ENCODE assay signal across 17 mouse cellular contexts in the genomic region with DNA sequence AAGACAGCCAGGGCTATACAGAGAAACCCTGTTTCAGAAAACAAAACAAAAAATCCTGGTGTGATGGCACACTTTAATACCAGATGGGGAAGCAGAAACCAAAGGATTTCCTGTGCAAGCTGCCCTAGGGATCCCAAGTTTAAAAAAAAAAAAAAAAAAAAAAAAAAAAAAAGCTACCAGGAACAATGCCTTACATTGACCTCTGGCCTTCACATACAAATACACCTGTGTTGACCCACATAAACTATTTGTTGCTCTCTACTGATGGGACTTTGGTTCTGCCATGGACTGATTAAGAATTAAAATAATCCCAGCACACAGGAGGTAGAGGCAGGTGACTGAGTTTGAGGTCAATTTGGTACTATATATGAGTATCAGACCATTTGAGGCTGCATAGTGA.
"Had no signal": no experiment of that assay in that cellular context is flagged by ENCODE, and none has a peak within 500 bp of the region (broad histone marks: within the 10 kb centered on the region; RNA-seq: fewer than 3 reads in every experiment).

No protein-coding gene starts in this region.

- H3K9ac ChIP-seq: kidney, embryonic 15.5 days; limb, embryonic 13.5 days; liver, embryonic 13.5 days; midbrain, embryonic 13.5 days; neural tube, embryonic 13.5 days had no signal

- H3K27me3 ChIP-seq: kidney, embryonic 15.5 days; limb, embryonic 13.5 days; liver, embryonic 13.5 days; midbrain, embryonic 13.5 days; neural tube, embryonic 13.5 days had no signal

- H3K4me3 ChIP-seq: kidney, embryonic 15.5 days; limb, embryonic 10.5 days; limb, embryonic 13.5 days; liver, embryonic 13.5 days; midbrain, embryonic 13.5 days; myocyte; neural tube, embryonic 13.5 days had no signal

- DNase-seq: kidney, postnatal 10 days; kidney, postnatal 36 days; liver; liver, embryonic 13.5 days; lung, adult 2 months; lung, postnatal 14 days; lung, postnatal 4 days; right cerebral cortex, postnatal 25 days; thymus, adult 18-20 months; thymus, postnatal 14 days; thymus, postnatal 4 days had no signal

- H3K4me2 ChIP-seq: kidney, embryonic 15.5 days; limb, embryonic 13.5 days; liver, embryonic 13.5 days; midbrain, embryonic 13.5 days; neural tube, embryonic 13.5 days had no signal

- H3K4me1 ChIP-seq: kidney, embryonic 15.5 days; limb, embryonic 13.5 days had no signal

- H3K27ac ChIP-seq: kidney, embryonic 15.5 days; limb, embryonic 10.5 days; liver, embryonic 13.5 days; midbrain, embryonic 13.5 days; neural tube, embryonic 13.5 days had no signal

- H3K9me3 ChIP-seq: kidney, embryonic 15.5 days; limb, embryonic 10.5 days; limb, embryonic 13.5 days; liver, embryonic 13.5 days; midbrain, embryonic 13.5 days; neural tube, embryonic 13.5 days had no signal
